Mouse (Mus musculus) kidney, embryonic 16.5 days (tissue): ENCODE measurements around the gene Gm20388. TPM values are rescaled to one million over a fixed set of nuclear protein-coding genes. Genes with fewer than 3 reads are reported as not detected.

ENCODE experiments used
- ATAC-seq: fragments of 200-750 bp; cut with Nextera tagmentation; 2 replicates; pipeline ENCODE4 v1.8.0; 2017; ENCODE audit warnings: moderate TSS enrichment; ENCODE audit not compliant: low FRiP score, low TSS enrichment
- H3K27ac ChIP-seq: fragments of 300-500 bp; sonication (generic); 2 replicates; pipeline ENCODE4 v1.5.1; 2014; ENCODE audit warnings: low read length
- H3K27me3 ChIP-seq: fragments of 300-500 bp; sonication (generic); 2 replicates; pipeline ENCODE4 v1.6.1; 2014; ENCODE audit warnings: low read length, control low read depth, mixed read lengths; ENCODE audit not compliant: insufficient read depth
- H3K36me3 ChIP-seq: fragments of 300-500 bp; sonication (generic); 2 replicates; pipeline ENCODE4 v1.6.1; 2014; ENCODE audit warnings: low read length, control low read depth, mixed read lengths; ENCODE audit not compliant: insufficient read depth
- H3K4me1 ChIP-seq: fragments of 300-500 bp; sonication (generic); 2 replicates; pipeline ENCODE4 v1.6.1; 2014; ENCODE audit warnings: low read length, control low read depth, mixed read lengths; ENCODE audit not compliant: insufficient read depth
- H3K4me2 ChIP-seq: fragments of 300-500 bp; sonication (generic); replicated peaks from 2 replicates; pipeline ENCODE4 v1.6.1; 2014; ENCODE audit warnings: low read depth, low read length
- H3K4me3 ChIP-seq: fragments of 300-500 bp; sonication (generic); 2 replicates; pipeline ENCODE4 v1.5.1; 2014; ENCODE audit warnings: mild to moderate bottlenecking, low read length
- H3K9ac ChIP-seq: fragments of 300-500 bp; sonication (generic); replicated peaks from 2 replicates; pipeline ENCODE4 v1.6.1; 2014; ENCODE audit warnings: low read length
- H3K9me3 ChIP-seq: fragments of 300-500 bp; sonication (generic); 2 replicates; pipeline ENCODE4 v1.6.1; 2016; ENCODE audit warnings: low read length, control low read depth
- WGBS: fragments of 180-500 bp; shearing (Covaris S2); extraction: QIAGEN DNeasy Blood & Tissue Kit; methylation state at CpG from one replicate; pipeline ENCODE4 v1.1.7; 2014; 5-methylcytosine and 5-hydroxymethylcytosine counted together
- polyA plus RNA-seq: library from polyadenylated mRNA; unstranded; fragments of >200 nt; fragmentation: Nextera tagmentation; extraction: Ambion mirVana; gene quantifications from 2 replicates; pipeline ENCODE4 v1.2.1, GENCODE M21; 2015

Gene Gm20388
- polyA plus RNA-seq, 1 experiment from 2014 or later, result 7.7 TPM

DNA sequence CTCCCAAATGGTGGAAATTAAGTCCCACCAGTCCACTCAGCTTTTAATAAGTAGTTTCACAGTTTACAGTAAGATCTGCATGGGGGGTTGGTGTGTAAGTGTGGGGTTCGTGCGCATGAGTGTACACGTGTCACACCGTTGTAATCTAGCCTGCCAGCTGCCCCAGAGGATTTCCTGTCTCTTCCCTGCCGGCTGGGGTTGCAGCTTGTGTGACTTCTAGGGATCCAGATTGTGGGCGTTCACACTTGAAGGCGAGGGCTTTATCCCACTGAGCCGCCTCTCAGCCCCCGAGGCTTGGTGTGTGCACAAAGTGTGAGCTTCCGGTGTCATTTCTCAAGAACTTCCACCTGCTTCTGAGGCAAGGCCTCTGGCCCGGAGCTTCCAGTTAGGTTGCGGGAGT is 61.9 kb downstream of the Gm20388 start:
- Histone ChIP-seq H3K9ac (no peak overlapping the region), H3K27me3 (no peaks in the 10 kb centered on the region), H3K36me3 (no peaks in the 10 kb centered on the region), H3K4me1 (peaks cover 5% of the 10 kb centered on the region; the same call in 1 of the 2 replicates), H3K27ac (no peak overlapping the region), H3K4me2 (no peak overlapping the region), H3K4me3 (no peak overlapping the region), H3K9me3 (0 out of 2 replicates have a peak, but pooled peaks cover 1% of the 10 kb centered on the region)
- peak; percentile 46; the same call in 1 of the 2 replicates for ATAC-seq
- WGBS, result 56% methylated on average over 12 of the region's 12 CpGs

DNA sequence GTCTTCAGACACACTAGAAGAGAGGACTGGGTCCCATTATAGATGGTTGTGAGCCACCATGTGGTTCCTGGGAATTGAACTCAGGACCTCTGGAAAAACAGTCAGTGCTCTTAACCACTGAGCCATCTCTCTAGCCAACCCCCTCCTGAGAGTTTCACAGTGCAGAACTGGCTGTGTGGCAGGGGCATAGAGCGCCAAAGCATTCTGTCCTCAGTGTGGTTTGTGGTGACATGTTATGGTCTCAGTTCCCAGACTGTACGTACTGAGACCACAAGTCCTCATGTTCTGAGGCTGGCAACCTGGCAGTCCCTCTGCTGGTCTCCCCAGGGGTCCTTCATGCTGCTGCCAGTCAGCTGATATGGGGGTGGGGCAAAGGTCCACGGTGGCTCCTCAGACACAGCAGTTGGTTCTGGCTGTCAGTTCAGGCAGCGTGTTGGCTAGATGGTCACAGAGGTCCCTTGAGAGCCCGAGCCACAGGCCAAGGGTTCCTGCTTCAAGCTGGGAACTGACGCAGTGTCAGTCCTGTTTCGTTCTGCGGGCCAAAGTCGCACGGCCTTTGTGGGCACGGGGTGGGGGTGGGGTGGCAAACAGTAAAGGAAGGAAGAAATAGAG is 68.2 kb downstream of the Gm20388 start:
- no peaks in the 10 kb centered on the region for H3K4me1 ChIP-seq
- H3K4me2 ChIP-seq, result no peak overlapping the region
- no peak overlapping the region for H3K4me3 ChIP-seq
- no peak overlapping the region for H3K9ac ChIP-seq
- H3K36me3 ChIP-seq, result no peaks in the 10 kb centered on the region
- H3K9me3 ChIP-seq, result no peaks in the 10 kb centered on the region
- ATAC-seq, result no peak
- no peaks in the 10 kb centered on the region for H3K27me3 ChIP-seq
- WGBS, result 74% methylated on average over 11 of the region's 11 CpGs
- H3K27ac ChIP-seq, result no peak overlapping the region

DNA sequence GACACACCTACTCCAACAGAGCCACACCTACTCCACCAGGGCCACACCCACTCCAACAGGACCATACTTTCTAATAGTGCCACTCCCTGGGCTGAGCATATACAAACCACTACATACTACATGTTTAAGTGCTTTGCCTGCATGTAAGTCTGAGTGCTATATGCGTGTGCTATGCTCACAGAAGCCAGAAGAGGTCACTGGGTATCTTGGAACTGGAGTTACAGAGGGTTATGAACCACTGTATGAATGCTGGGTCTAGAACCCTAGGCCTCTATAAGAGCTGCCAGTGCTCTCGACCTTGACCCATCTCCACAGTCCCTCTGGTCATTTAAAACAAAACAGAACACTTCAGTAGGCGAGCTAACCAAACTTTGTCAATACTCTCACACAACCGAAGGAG is 70.6 kb downstream of the Gm20388 start:
- no peak for ATAC-seq
- WGBS, result 78% methylated on average over 4 of the region's 4 CpGs
- H3K27ac ChIP-seq, result no peak overlapping the region
- no peak overlapping the region for H3K4me3 ChIP-seq
- no peaks in the 10 kb centered on the region for H3K4me1 ChIP-seq
- H3K9me3 ChIP-seq, result no peaks in the 10 kb centered on the region
- H3K36me3 ChIP-seq, result no peaks in the 10 kb centered on the region
- no peaks in the 10 kb centered on the region for H3K27me3 ChIP-seq
- H3K9ac ChIP-seq, result no peak overlapping the region
- H3K4me2 ChIP-seq, result no peak overlapping the region

DNA sequence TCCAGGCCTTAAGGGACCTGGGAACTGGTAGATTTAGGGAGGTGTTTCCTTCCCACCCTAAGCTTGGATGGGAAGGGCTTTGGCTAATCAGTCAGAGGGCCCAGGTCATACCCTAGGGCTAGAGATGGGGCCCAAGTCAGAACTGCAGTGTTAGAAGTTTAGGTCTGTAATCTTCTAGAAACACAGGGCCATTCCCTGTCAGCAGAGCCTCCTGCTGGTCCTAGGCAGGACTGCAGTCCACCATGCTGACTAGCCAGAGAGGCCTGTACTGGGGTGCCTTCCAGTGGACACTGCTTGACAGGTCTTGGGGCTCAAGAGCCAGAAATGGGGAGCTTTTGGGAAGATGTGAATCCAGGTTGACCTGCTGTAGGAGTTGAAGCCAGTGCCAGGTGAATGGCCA is 73.4 kb downstream of the Gm20388 start:
- no peak for ATAC-seq
- H3K9me3 ChIP-seq, result no peaks in the 10 kb centered on the region
- no peak overlapping the region for H3K9ac ChIP-seq
- H3K27me3 ChIP-seq, result no peaks in the 10 kb centered on the region
- H3K4me1 ChIP-seq, result peaks cover 8% of the 10 kb centered on the region; the same call in 1 of the 2 replicates
- H3K4me2 ChIP-seq, result no peak overlapping the region
- H3K27ac ChIP-seq, result no peak overlapping the region
- H3K4me3 ChIP-seq, result no peak overlapping the region
- no peaks in the 10 kb centered on the region for H3K36me3 ChIP-seq

DNA sequence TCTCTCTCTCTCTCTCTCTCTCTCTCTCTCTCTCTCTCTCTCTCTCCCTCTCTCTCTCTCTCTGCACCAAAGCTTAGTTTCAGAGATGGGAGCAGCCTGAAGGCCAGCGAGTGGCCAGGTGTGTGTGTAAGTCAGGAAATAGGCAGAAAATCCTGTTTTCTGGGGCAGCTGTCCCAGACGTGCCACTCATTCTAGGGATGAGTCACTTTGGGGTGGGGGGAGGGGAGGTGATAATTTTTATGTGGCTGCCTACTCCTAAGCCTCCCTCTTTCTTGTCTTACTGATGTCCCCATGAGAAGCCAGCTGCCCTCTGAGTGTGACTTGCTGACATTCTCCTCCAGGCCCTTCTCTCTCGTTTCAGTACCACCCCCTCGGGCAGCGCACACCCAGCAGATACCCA is 75.5 kb downstream of the Gm20388 start:
- Histone ChIP-seq H3K9me3 (no peaks in the 10 kb centered on the region), H3K4me2 (no peak overlapping the region), H3K27ac (no peak overlapping the region), H3K27me3 (peaks cover 4% of the 10 kb centered on the region; the same call in 1 of the 2 replicates), H3K9ac (no peak overlapping the region), H3K4me3 (no peak overlapping the region), H3K36me3 (no peaks in the 10 kb centered on the region), H3K4me1 (peaks cover 8% of the 10 kb centered on the region; the same call in 1 of the 2 replicates)
- no peak for ATAC-seq
- WGBS, result 58% methylated on average over 5 of the region's 5 CpGs

DNA sequence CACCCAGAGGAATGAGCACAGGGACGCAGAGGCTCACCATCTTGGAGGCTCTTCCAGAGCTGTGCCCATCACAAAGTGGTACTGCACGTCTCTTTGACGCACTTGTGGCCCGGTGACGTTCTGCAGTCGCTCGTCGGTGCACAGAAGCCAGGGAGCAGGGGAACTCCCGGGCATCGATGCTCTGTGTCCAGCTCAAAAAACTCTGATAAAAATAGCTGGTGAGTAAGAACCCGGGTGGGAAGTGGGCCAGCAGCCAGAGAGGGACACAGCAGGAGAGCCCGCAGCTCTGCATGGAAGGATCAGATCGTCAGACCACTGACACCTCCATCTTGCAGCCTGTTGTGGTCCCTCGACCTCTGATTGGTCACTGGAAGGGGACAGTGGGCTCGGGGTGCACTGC is 77.4 kb downstream of the Gm20388 start:
- peaks cover 16% of the 10 kb centered on the region for H3K27me3 ChIP-seq
- 70% methylated on average over 15 of the region's 15 CpGs for WGBS
- H3K4me2 ChIP-seq, result no peak overlapping the region
- H3K4me1 ChIP-seq, result peaks cover 19% of the 10 kb centered on the region
- H3K27ac ChIP-seq, result peak overlapping the region; percentile 65
- no peaks in the 10 kb centered on the region for H3K9me3 ChIP-seq
- no peak for ATAC-seq
- no peak overlapping the region for H3K9ac ChIP-seq
- H3K36me3 ChIP-seq, result no peaks in the 10 kb centered on the region
- H3K4me3 ChIP-seq, result no peak overlapping the region

DNA sequence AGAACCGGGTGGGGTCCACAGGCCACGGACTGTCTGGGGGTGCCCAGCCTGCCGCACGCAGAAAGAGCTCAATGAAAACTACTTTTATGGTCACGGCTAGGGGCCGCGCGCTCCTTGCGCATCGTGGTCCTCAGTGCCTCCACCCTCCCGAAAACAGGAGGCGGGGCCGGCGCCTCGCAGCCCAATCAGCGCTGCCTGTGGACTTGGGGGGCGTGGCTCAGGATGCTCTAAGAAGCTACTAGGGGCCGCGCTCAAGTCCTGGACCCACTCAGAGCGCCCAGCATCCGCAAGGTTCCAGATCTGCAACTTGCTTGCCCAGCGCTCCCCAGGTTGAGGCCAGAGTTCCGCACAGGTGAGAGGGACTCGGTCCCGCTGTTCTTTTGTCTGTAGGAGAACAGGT is 81.6 kb downstream of the Gm20388 start, which contains the start of gene Crispld2:
Gene Crispld2 (plus strand): TSS at position 190 of the 400 bp plus-strand sequence.
- WGBS, result under 1% methylated on average over 25 of the region's 25 CpGs
- Histone ChIP-seq H3K9ac (peak within 1 kb of the TSS; percentile 51), H3K4me1 (peaks cover 32% of the 10 kb centered on the region), H3K4me3 (peak within 1 kb of the TSS; percentile 43), H3K4me2 (peak within 1 kb of the TSS; percentile 52), H3K27ac (no peak within 1 kb of the TSS), H3K27me3 (peaks cover 20% of the 10 kb centered on the region), H3K9me3 (no peaks in the 10 kb centered on the region), H3K36me3 (no peaks in the 10 kb centered on the region)
- ATAC-seq, result peak; percentile 93

DNA sequence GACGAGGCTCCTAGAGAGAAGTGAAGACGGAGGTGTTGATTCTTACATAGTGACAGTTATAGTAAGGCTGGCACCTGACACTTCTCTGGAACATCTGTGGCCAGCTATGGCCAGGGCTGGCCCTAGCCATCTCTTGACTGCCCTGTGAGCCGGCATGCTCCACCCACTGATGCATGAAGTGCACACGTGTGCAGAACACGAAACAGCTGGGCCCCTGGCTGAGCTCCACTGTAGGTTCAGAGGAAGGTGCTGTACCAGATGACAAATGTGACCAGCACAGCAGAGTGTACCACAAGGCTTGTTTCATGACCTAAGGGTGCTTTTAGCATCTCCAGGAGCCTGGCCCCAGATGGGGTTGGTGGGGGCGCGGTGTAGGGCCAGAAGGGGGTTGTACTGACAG is 83.5 kb downstream of the Gm20388 start:
- peaks cover 33% of the 10 kb centered on the region for H3K4me1 ChIP-seq
- peaks cover 20% of the 10 kb centered on the region for H3K27me3 ChIP-seq
- H3K4me2 ChIP-seq, result no peak overlapping the region
- WGBS, result 32% methylated on average over 7 of the region's 7 CpGs
- no peak overlapping the region for H3K9ac ChIP-seq
- no peaks in the 10 kb centered on the region for H3K9me3 ChIP-seq
- no peak overlapping the region for H3K4me3 ChIP-seq
- no peaks in the 10 kb centered on the region for H3K36me3 ChIP-seq
- no peak overlapping the region for H3K27ac ChIP-seq
- peak; percentile 34; the same call in 1 of the 2 replicates for ATAC-seq

DNA sequence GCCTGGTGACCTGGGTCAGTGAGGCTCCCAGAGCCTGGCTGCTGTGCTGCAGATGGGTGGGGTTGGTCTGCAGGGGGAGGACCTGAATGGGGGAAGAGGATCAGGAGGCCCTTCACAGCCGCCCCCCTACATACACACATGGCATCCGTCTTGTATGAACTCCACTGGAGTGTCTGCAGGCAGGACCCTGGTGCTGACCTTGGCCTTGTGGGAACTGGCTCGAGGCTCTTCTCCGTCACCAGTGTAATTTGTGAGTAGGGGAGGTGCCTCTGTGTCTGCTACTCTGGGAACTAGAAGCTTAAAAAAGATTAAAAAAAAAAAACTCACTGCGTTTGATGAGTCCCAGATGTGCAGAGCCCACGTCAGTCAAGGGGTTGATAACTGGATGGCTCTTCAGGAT is 83.9 kb downstream of the Gm20388 start:
- peaks cover 33% of the 10 kb centered on the region for H3K4me1 ChIP-seq
- no peak overlapping the region for H3K9ac ChIP-seq
- 35% methylated on average over 6 of the region's 6 CpGs for WGBS
- H3K27me3 ChIP-seq, result peaks cover 20% of the 10 kb centered on the region
- no peak overlapping the region for H3K4me3 ChIP-seq
- H3K27ac ChIP-seq, result no peak overlapping the region
- ATAC-seq, result 0 out of 2 replicates have a peak, but pooled peaks have one; percentile 2
- H3K9me3 ChIP-seq, result no peaks in the 10 kb centered on the region
- no peaks in the 10 kb centered on the region for H3K36me3 ChIP-seq
- no peak overlapping the region for H3K4me2 ChIP-seq

DNA sequence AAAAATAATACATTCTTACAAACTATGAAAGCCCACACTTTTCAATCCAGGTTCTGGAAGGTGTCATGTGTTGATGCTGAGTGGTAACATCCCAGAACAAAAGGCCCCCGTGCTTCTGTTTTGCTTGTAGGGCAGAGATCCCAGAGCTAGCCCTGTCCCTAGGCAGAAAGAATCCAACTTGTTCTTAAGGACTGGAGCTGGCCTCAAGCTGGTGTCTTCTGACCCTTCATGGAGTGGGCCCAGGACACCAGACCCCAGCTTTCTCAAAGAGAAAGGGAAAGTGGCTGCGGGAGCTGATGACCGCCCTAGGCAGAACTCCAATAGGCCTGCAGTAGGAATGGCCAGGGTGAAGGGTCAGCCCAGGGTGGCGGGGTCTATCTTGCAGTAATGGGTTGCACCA is 86.6 kb downstream of the Gm20388 start:
- Histone ChIP-seq H3K4me3 (no peak overlapping the region), H3K4me1 (peaks cover 37% of the 10 kb centered on the region), H3K27me3 (peaks cover 11% of the 10 kb centered on the region), H3K9me3 (no peaks in the 10 kb centered on the region), H3K9ac (no peak overlapping the region), H3K27ac (no peak overlapping the region), H3K36me3 (no peaks in the 10 kb centered on the region), H3K4me2 (no peak overlapping the region)
- WGBS, result 82% methylated on average over 4 of the region's 4 CpGs
- ATAC-seq, result no peak
